Mouse (Mus musculus): ENCODE results near the gene Samd14.

The Samd14 gene

GRCm38 (mm10) chr11:95072136-95072535 lies 62.5 kb downstream of the Samd14 start:
- in situ Hi-C loops (cut with MboI, MseI): loop anchor here (10.0 kb wide), 1 partner anchor 813 kb away; no protein-coding TSS in a partner anchor

- in situ Hi-C loops (cut with MboI, MseI): loop anchor here (10.0 kb wide), 1 partner anchor 812 kb away; no protein-coding TSS in a partner anchor
Observed at GRCm38 (mm10) chr11:95072804-95073203, 63.1 kb downstream of the Samd14 start.

GRCm38 (mm10) chr11:95073835-95074234 lies 64.2 kb downstream of the Samd14 start:
- in situ Hi-C loops (cut with MboI, MseI): loop anchor here (10.0 kb wide), 1 partner anchor 811 kb away; no protein-coding TSS in a partner anchor

- in situ Hi-C loops (cut with MboI, MseI): loop anchor here (10.0 kb wide), 1 partner anchor 810 kb away; no protein-coding TSS in a partner anchor
Observed at GRCm38 (mm10) chr11:95074694-95075093, 65.0 kb downstream of the Samd14 start.

GRCm38 (mm10) chr11:95075197-95076040 lies 65.7 kb downstream of the Samd14 start:
- in situ Hi-C loops (cut with MboI, MseI): loop anchor here (10.0 kb wide), 1 partner anchor 809 kb away; no protein-coding TSS in a partner anchor

Data from regulatory T cell (primary cell).